Mouse (Mus musculus): ENCODE results near the gene Gm12185.
A peak's percentile ranks its signal among the peaks of the same experiment; 100 is the strongest.

Gm12185 gene

GRCm38 (mm10) chr11:48859014-48859413 lies 133.0 kb downstream of the Gm12185 start:
- DNase-seq (ENCODE audit: low read depth, low spot score): peak; percentile 87
